Mouse (Mus musculus) adrenal gland, postnatal 10 days (tissue): ENCODE measurements around the gene Pnmal1. TPM values are rescaled to one million over a fixed set of nuclear protein-coding genes. Genes with fewer than 3 reads are reported as not detected.
A peak's percentile ranks its signal among the peaks of the same experiment; 100 is the strongest.
"Not testable (repeated sequence)": the region's sequence is repeated elsewhere in the genome, so short reads cannot be mapped to it uniquely, and the experiment has no call there.

Experiments
- DNase-seq: peaks from one replicate; pipeline ENCODE4 v3.0.0; 2021; ENCODE audit warnings: mixed read lengths
- total RNA-seq, 2 experiments: library from RNA; stranded (reverse); gene quantifications; 2 replicates each; pipeline ENCODE4 v1.2.3; 2021

Gene Pnmal1
- total RNA-seq, 2 experiments from 2014 or later: 4.5 to 5.1 TPM

- peak; percentile 87 for DNase-seq
Measured at GRCm38 (mm10) chr7:16950861-16951635, 8.4 kb upstream of the Pnmal1 start.

DNA sequence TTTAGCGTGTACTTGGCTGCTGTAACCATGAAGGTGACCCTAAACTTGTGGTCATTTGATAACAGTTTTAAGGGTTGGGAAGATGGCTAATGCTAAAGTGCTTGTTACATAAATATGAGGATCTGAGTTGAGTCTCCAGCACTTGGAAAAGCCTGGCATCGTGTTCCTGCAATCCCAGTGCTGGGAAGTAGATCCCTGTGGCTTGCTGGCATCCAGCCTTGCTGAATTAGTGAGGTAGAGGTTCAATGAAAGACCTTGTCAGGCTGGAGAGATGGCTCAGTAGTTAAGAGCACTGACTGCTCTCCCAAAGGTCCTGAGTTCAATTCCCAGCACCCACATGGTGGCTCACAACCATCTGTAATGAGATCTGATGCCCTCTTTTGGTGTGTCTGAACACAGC is 5.7 kb upstream of the Pnmal1 start:
- not testable (repeated sequence) for DNase-seq

- no peak for DNase-seq
Measured at GRCm38 (mm10) chr7:16955712-16956111, 3.8 kb upstream of the Pnmal1 start.

- no peak for DNase-seq
Measured at GRCm38 (mm10) chr7:16956410-16957265, 2.8 kb upstream of the Pnmal1 start.

DNA sequence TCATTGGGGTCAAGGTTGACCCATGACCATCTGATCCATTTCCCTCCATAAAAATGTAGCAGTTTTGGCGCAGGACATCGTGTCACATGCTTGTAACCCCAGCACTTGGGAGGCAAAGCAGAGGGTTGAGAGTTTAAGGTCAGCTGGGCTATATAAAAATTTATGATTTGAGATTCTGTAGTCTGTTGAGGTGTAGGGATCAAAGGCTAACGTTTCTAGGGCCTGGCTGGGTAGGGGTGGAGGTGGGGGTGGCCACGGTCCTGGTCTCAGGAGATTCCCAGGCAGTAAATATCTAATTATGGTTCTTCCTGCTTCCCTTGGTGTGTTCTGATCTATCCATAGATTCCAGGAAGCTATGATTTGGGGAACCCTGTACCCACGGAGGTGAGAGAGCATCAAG is 2.2 kb downstream of the Pnmal1 start:
- no peak for DNase-seq

DNA sequence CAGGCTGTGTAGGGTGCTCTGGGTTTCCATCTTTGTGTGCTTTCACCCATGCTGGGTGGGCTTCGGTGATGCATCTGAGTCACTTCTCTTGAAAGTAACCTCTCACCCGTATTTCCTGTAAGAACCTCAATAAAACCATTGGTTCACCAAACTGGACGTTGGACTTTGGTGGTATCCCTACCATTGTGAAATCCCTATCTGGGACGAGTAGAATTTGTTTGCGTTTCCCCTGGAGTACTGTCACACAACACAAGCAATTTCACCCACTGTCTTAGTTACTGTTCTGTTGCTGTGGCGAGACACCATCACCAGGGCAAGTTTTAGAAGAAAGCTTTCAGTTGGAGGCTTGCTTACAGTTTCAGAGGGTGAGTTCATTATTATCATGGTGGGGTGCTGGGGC is 8.9 kb downstream of the Pnmal1 start:
- DNase-seq: no peak

GRCm38 (mm10) chr7:16971160-16971559 is 11.7 kb downstream of the Pnmal1 start:
- no peak for DNase-seq

DNA sequence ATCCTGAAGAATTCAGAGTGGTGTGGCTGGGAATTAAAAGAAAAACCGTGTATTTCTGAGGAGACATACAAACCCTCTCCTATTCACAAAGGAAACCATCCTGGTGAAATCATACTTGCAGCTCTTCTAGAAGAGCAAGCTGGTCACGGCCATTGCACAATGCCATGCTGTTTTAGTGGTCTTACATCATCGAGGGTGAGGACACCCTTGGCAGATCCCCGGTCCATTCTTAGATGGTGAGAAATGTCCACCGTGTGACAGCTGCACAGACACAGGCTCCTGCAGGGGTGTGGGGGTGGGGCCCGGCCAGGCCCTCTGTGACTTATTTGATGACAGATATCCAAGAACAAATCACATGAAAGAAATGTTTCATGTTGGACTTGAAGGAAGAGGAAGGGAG is 14.5 kb downstream of the Pnmal1 start:
- peak; percentile 44 for DNase-seq

- no peak for DNase-seq
Measured at GRCm38 (mm10) chr7:16976298-16976697, 16.8 kb downstream of the Pnmal1 start.

- DNase-seq: no peak
Measured at GRCm38 (mm10) chr7:16978173-16978572, 18.7 kb downstream of the Pnmal1 start.

GRCm38 (mm10) chr7:16978593-16978992 is 19.1 kb downstream of the Pnmal1 start:
- no peak for DNase-seq

DNA sequence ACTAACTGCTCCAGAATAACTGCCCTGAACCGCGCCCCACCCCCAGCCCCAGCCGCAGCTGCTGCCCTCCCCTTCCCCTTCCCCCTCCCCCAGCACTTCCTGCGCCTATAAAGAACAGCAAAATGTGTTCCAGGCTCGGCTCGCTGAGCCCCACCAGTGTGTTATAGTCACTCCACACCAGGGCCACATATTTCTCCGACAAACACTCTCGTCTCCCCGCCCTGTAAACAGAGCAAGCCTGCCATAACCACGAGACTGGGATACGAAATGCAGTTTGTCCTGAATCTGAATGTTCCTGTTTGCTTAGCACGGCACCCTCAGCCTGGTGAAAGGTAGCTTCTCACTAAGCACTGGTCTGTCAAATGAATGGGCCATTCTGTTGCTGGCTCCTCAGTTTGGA is 20.9 kb downstream of the Pnmal1 start:
- DNase-seq: peak; percentile 57

GRCm38 (mm10) chr7:16982859-16983568 is 23.5 kb downstream of the Pnmal1 start, which contains the start of gene Gm42372:
TSS of gene Gm42372 (plus strand) at chr7:16983086.
- peak; percentile 53 for DNase-seq

DNA sequence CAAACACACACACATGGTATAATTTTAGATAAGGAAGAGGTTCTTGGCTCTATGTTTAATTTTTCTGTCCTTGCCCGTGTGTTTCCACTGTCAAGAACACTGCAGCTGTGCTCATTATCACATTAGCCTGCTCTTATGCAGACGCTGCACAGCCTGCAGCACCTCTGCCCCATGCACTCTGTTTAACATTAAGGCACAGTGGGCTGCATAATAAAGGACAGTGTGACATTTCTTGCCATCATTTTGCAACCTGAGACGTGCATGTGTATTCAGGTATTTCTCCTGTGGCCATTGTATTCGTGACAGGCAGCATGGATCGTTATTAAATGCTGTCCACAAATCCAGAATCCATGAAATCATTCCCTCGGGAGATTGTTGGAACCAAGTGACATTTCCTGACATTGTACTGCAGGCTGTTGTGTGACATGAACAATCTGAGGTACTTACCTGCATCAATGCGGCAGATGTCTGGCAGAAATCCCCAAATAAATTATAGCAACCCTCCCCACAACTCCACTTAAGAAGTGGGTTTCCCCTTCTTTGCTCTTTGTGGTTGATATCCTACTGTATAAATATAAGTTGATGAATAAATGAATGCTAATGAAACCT is 28.2 kb downstream of the Pnmal1 start:
- no peak for DNase-seq

DNA sequence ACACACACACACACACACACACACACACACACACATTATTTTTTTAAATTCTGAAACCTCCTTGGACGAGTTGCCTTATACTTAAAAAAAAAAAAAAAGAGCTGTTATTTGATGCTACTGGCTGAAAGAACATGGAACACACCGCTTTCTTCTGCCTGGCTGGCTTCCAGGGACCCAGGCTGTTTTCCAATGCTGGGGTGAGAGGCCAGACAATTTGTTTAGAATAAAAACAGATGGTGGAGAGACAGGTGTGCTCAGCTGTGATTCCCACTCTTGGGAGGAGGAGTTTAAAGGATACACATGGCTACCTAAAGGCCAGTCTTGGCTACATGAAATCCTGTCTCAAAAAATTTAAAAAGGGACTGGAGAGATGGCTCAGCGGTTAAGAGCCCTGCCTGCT is 28.9 kb downstream of the Pnmal1 start:
- DNase-seq: peak; percentile 76

- no peak for DNase-seq
Measured at GRCm38 (mm10) chr7:16990006-16990744, 30.7 kb downstream of the Pnmal1 start.

DNA sequence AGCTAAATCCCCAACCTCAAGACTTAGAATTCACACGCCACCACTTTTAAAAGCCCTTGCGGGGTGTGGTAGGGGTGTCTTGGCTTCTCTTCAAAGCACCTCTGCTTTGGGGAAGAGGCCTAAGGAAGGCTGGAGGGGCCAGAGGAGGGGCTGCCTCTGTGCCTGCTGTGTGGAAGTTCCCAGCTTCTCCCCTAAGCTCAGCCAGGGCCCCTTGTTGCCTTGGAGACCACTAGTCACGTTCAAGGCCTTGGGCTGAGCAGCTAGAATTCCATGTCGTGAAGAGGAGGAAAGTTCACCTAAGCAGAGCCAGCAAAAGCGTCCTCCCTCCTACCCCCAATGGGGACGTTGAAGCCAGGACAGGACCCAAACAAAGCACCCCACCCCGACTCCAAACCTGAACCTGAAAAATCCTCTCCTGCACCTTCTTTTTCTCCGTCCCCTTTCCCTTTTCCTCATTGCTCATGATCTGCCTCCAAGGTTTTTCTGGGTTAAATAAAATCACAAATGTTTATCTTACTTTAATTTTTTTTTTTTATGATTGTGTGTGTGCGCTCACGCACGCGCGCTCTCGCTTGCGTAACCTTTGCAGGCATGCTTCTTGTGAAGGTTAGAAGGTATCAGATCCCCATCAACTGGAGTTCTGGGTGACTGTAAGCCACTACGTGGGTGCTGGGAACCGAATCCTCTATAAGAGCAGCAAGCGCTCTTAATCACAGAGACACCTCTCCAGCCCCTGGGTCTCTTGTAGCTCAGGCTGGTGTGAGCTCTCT is 32.4 kb downstream of the Pnmal1 start:
- peak; percentile 68 for DNase-seq

DNA sequence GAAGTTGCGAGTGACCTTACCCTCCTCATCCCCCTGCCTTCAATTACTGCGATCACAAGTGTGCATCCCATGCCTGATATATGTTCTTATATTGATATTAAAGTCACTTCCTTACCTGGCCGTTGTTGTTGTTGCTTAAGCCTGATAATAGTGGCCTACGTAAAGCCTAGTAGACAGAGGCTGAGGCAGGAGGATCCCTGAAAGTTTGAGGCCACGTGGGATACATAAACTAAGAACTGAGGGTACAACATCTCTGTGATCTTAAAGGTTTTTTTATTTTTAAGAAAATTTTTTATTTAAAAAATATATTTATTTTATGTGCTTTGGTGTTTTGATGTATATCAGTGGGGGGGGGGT is 33.0 kb downstream of the Pnmal1 start, which contains the start of gene Ccdc8:
Ccdc8 (plus strand) TSS at position 258 of the 357 bp plus-strand sequence.
- no peak for DNase-seq

DNA sequence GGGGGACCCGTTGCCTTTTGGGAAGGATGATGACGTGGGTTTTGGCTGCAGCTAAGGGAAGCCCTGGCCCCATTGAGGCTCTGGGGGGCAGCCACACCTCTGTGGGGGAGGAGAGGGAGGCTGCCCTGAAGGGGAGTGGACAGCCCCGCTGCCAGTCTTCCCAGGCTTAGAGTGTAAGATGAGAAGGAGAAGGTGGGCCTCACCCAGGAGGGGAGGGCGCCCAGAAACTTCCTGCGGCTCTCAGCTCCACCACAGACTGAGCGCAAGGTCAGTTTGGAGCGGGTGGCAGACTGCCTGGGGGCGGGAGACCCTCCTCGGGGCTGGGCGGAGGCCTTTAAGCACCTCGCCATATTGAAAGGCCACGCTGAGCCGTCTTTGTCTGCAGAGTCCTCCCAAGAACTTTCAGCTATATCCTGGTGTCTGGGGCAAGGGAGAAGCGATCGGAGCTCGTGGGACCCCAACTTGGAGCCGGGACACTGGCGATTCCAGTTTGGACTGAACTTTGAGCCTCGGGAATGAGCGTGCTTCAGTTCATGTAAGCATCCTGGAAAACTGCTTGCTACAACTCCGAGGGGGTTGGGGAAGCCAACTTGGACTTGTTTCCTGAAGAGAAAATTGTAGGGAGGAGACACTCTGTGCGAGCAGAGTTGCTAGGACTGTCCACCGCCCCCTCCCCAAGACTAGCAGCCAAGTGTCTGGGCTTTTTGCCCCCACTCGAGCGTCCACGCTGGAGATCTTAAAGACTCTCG is 34.3 kb downstream of the Pnmal1 start:
- peak; percentile 91 for DNase-seq

- peak; percentile 35 for DNase-seq
Measured at GRCm38 (mm10) chr7:16994400-16994799, 34.9 kb downstream of the Pnmal1 start.
